Mouse (Mus musculus) midbrain, embryonic 12.5 days (tissue): Measurements from ENCODE around the gene Tmem40. TPM values are rescaled to one million over a fixed set of nuclear protein-coding genes. Genes with fewer than 3 reads are reported as not detected.

Source experiments
- ATAC-seq: fragments of 200-750 bp; cut with Nextera tagmentation; 2 replicates; pipeline ENCODE4 v1.8.0; 2017; ENCODE audit warnings: low read depth, moderate TSS enrichment, moderate library complexity; ENCODE audit not compliant: low FRiP score
- H3K27ac ChIP-seq: fragments of 300-500 bp; sonication (generic); replicated peaks from 2 replicates; pipeline ENCODE4 v1.5.1; 2016; ENCODE audit warnings: mild to moderate bottlenecking
- H3K27me3 ChIP-seq: fragments of 300-500 bp; sonication (generic); 2 replicates; pipeline ENCODE4 v1.6.1; 2016; ENCODE audit warnings: mild to moderate bottlenecking
- H3K36me3 ChIP-seq: fragments of 300-500 bp; sonication (generic); 2 replicates; pipeline ENCODE4 v1.6.1; 2016
- H3K4me1 ChIP-seq: fragments of 300-500 bp; sonication (generic); 2 replicates; pipeline ENCODE4 v1.6.1; 2016
- H3K4me2 ChIP-seq: fragments of 300-500 bp; sonication (generic); replicated peaks from 2 replicates; pipeline ENCODE4 v1.6.1; 2016; ENCODE audit warnings: mild to moderate bottlenecking, moderate library complexity
- H3K4me3 ChIP-seq: fragments of 300-500 bp; sonication (generic); 2 replicates; pipeline ENCODE4 v1.5.1; 2016; ENCODE audit warnings: mild to moderate bottlenecking
- H3K9ac ChIP-seq: fragments of 300-500 bp; sonication (generic); replicated peaks from 2 replicates; pipeline ENCODE4 v1.6.1; 2016; ENCODE audit warnings: mild to moderate bottlenecking, moderate library complexity
- H3K9me3 ChIP-seq: fragments of 300-500 bp; sonication (generic); 2 replicates; pipeline ENCODE4 v1.6.1; 2016; ENCODE audit warnings: mild to moderate bottlenecking
- WGBS: fragments of 180-500 bp; shearing (Covaris S2); methylation state at CpG from one replicate; pipeline ENCODE4 v1.1.7; 2016; 5-methylcytosine and 5-hydroxymethylcytosine counted together
- polyA plus RNA-seq: library from polyadenylated mRNA; unstranded; fragments of >200 nt; fragmentation: Nextera tagmentation; extraction: Ambion mirVana; gene quantifications from 2 replicates; pipeline ENCODE4 v1.2.1, GENCODE M21; 2016

Gene Tmem40
- polyA plus RNA-seq, 1 experiment from 2014 or later = 1.3 TPM

DNA sequence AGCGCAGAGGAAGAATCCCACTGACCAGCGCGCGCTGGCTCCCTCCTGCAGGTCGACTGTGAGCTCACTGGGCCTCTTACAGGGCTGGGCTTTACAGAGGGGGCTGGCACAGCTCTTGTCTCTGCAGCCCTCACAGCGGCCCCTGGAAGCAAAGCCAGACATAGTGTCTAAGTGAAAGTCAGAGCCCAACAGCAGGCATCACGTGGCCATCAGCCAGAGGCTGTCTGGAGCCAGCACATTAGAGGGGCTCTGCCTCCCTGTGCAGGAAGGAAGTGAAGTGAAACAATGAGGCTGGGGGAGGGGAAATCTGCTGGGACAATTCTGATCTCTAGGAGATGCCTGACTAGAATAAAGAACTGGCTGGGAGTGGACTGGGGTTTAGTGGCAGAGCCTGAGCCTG is 2.0 kb upstream of the Tmem40 start:
- Histone ChIP-seq H3K9me3 (no peaks in the 10 kb centered on the region), H3K36me3 (no peaks in the 10 kb centered on the region), H3K4me1 (peaks cover 26% of the 10 kb centered on the region), H3K4me2 (peak overlapping the region; percentile 36), H3K27me3 (no peaks in the 10 kb centered on the region), H3K9ac (no peak overlapping the region), H3K4me3 (no peak overlapping the region), H3K27ac (peak overlapping the region; percentile 79)
- peak; percentile 90 for ATAC-seq
- 6% methylated on average over 7 of the region's 7 CpGs for WGBS

DNA sequence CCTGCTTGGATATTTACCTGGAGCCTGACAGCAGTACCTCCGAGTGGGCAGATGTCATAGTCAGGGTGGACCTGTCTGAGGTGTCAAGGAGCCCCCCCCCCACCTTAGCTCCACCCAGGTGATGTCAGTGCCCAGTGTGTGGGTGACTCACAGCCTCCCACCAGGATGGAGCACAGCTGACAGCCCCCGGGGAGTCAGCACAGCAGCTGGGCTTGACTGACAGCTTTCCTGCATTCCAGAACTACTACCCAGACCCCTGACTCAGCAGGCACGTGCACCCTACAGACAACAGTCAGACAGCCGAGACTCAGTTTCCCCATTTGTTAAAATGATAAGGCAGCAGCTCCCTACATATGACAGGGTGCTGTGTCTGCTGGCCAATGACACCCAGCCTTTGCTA is 1.2 kb downstream of the Tmem40 start:
- Histone ChIP-seq H3K4me2 (no peak overlapping the region), H3K36me3 (no peaks in the 10 kb centered on the region), H3K27ac (no peak overlapping the region), H3K27me3 (no peaks in the 10 kb centered on the region), H3K9me3 (no peaks in the 10 kb centered on the region), H3K9ac (no peak overlapping the region), H3K4me3 (no peak overlapping the region), H3K4me1 (peaks cover 26% of the 10 kb centered on the region)
- 67% methylated on average over 4 of the region's 4 CpGs for WGBS
- no peak for ATAC-seq

DNA sequence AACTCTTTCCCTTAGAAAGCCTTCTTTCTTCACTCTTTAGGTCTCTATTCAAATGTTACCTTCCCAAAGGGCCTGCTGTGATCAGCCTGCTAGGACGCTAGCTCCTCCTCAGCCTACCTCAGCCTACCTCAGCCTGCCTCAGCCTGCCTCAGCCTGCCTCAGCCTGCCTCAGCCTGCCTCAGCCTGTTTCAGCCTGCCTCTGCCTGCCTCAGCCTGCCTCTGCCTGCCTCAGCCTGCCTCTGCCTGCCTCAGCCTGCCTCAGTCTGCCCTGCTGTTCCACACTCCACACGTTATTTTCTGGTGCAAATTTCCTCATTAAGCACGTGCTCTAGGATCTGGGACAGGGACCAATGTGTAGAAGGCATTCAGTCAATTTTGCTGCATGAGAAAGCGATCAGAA is 2.1 kb downstream of the Tmem40 start:
- Histone ChIP-seq H3K27ac (no peak overlapping the region), H3K27me3 (no peaks in the 10 kb centered on the region), H3K9me3 (no peaks in the 10 kb centered on the region), H3K4me2 (no peak overlapping the region), H3K4me3 (no peak overlapping the region), H3K9ac (no peak overlapping the region), H3K4me1 (peaks cover 26% of the 10 kb centered on the region), H3K36me3 (no peaks in the 10 kb centered on the region)
- no peak for ATAC-seq
- 97% methylated on average over 4 of the region's 4 CpGs for WGBS

DNA sequence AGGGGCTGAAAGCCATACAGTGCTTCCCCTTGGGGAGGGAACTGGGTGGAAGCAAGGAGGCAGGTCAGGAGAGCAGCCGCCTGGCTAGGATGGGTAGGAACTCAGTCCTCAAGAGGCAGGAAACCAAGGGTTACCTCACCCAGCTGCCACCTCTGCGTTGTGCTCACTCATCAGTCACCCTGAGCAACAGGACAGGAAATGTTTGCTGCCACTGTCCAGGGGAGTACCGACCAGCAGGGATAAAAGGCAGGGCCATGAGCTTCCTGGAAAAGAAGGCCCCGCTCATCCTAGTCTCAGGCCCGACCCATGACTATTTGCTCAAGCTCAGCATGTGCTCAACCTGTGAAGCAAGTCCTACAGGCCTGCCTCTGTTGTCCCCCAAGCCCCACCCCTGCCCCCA is 2.7 kb downstream of the Tmem40 start:
- no peak for ATAC-seq
- 66% methylated on average over 5 of the region's 5 CpGs for WGBS
- H3K4me3 ChIP-seq = no peak overlapping the region
- H3K9ac ChIP-seq = no peak overlapping the region
- H3K36me3 ChIP-seq = no peaks in the 10 kb centered on the region
- H3K4me1 ChIP-seq = peaks cover 26% of the 10 kb centered on the region
- H3K27ac ChIP-seq = no peak overlapping the region
- no peaks in the 10 kb centered on the region for H3K9me3 ChIP-seq
- H3K4me2 ChIP-seq = no peak overlapping the region
- H3K27me3 ChIP-seq = no peaks in the 10 kb centered on the region

DNA sequence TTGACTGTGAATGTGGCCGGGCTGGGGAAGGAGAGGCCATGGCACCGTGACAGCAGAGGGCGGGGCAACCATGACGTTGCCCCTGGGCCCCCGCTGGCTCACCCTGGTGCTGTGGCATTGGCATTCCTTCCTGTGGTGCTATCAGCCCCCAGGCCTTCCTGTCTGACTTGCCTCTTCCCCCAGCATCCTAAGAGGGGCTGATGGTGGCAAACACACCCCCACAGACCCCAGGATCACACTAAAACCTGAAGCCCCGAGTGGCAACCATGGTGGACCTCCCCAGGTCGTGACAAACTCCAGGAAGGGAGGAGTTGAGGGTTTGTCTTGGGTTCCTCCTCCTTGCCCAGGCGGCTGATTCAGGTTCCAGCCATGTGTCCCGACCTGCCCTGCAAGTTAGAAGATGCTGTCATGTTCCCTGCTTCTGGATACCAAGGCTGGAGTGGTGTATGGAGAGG is 3.2 kb downstream of the Tmem40 start:
- ATAC-seq = no peak
- Histone ChIP-seq H3K9ac (no peak overlapping the region), H3K36me3 (no peaks in the 10 kb centered on the region), H3K27ac (no peak overlapping the region), H3K9me3 (no peaks in the 10 kb centered on the region), H3K4me3 (no peak overlapping the region), H3K4me1 (peaks cover 23% of the 10 kb centered on the region), H3K4me2 (no peak overlapping the region), H3K27me3 (no peaks in the 10 kb centered on the region)
- 78% methylated on average over 9 of the region's 9 CpGs for WGBS

DNA sequence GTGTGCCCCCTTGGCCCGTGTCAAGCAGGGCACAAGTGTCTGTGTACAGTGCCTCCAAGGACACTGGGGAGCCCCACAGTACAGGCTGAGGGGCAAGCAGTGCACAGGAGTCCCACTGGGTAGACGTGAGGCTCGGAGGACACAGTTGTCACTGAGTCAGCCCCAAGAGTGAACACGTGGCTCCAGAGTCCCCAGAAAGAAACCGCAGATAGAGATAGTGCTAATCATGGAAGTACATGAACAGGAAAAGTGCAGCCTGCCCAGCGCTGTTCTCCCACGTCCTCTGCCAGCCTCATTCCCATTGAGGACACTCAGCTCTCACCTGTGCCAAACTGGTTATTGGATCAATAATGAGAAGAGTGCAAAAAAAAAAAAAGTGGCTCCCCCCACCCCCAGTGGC is 6.7 kb downstream of the Tmem40 start:
- Histone ChIP-seq H3K27me3 (no peaks in the 10 kb centered on the region), H3K9me3 (no peaks in the 10 kb centered on the region), H3K4me3 (no peak overlapping the region), H3K4me1 (no peaks in the 10 kb centered on the region), H3K27ac (no peak overlapping the region), H3K9ac (no peak overlapping the region), H3K36me3 (no peaks in the 10 kb centered on the region), H3K4me2 (no peak overlapping the region)
- ATAC-seq = no peak
- WGBS = 80% methylated on average over 7 of the region's 7 CpGs

DNA sequence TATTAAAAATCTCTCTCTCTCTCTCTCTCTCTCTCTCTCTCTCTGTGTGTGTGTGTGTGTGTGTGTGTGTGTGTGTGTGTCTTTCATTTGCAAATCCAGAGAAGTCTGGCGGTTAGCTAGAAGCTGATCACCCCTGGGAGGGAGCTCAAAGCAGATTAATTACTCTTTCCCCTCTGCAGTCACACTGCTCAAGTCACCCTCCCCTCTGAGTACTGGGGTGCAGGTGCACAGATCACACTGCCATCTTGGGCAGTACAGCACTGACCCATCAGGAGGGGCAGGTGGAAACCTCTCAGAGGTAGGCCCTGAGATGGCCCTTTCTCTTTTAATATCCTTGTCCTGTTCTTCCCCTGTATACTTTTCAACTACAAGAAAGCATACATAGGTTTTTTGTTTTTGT is 15.9 kb downstream of the Tmem40 start:
- Histone ChIP-seq H3K4me2 (no peak overlapping the region), H3K27ac (no peak overlapping the region), H3K9me3 (no peaks in the 10 kb centered on the region), H3K4me1 (no peaks in the 10 kb centered on the region), H3K9ac (no peak overlapping the region), H3K4me3 (no peak overlapping the region), H3K36me3 (no peaks in the 10 kb centered on the region), H3K27me3 (no peaks in the 10 kb centered on the region)
- peak; percentile 70; the same call in 1 of the 2 replicates for ATAC-seq
- 38% methylated on average over 1 of the region's 1 CpGs for WGBS

DNA sequence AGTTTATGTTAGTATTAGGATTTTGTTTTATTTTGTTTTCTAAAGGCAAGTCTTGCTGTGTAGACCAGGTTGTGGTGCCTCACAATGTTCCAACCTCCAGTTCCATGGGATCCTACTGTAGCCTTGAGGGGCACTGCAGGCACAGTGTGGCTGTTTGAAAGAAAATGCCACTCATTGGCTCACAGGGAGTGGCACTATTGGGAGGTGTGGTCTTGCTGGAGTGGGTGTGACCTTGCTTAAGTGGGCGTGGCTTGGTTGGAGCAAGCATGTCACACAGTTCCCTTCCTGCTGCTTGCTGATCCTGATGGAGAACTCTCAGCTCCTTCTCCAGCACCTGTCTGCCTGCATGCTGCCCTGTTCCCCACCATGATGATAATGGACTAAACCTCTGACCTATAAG is 18.6 kb downstream of the Tmem40 start:
- Histone ChIP-seq H3K36me3 (no peaks in the 10 kb centered on the region), H3K4me1 (no peaks in the 10 kb centered on the region), H3K4me2 (no peak overlapping the region), H3K9ac (no peak overlapping the region), H3K4me3 (no peak overlapping the region), H3K9me3 (no peaks in the 10 kb centered on the region), H3K27me3 (no peaks in the 10 kb centered on the region), H3K27ac (no peak overlapping the region)
- WGBS = 0% methylated on average over 1 of the region's 1 CpGs
- no peak for ATAC-seq

DNA sequence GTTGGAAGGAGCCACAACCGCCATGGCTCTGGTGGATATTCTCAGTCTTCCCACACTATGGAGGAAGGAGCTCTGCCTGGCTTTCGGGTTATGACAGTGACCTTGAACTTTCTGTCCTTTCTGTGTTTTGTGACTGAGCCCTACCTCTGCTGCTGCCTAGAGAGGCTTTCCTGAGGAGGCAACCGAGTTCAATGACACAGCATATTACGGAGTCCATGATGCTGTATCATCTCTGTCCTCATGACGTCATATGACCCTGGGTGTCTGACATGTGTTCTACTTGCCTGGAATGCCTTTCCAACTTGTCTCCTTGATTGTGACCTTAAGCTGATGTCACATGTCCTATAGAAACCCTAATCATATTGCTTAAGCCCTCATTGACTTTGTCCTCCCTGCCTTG is 23.2 kb downstream of the Tmem40 start:
- Histone ChIP-seq H3K4me2 (no peak overlapping the region), H3K4me3 (no peak overlapping the region), H3K4me1 (no peaks in the 10 kb centered on the region), H3K27ac (no peak overlapping the region), H3K36me3 (no peaks in the 10 kb centered on the region), H3K9ac (no peak overlapping the region), H3K9me3 (no peaks in the 10 kb centered on the region), H3K27me3 (no peaks in the 10 kb centered on the region)
- WGBS = 91% methylated on average over 5 of the region's 5 CpGs
- no peak for ATAC-seq

DNA sequence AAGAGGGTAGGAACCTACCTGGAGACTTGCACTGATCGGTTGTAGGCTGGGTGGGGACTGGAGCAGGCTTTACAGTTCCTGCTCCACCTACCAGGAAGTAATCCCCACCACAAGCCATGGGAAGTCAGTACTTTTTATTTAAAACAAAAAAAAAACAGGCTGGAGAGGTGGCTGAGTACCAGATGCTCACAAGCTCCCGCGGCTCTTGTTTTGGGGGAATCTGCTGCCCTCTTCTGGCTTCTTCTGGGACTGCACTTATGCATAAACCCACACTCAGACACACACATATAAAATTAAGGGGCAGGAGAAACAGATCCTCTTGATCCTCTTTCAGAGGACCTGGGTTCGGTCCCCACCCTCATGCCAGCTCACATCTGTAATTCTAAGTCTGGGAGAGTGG is 27.3 kb downstream of the Tmem40 start:
- 80% methylated on average over 4 of the region's 4 CpGs for WGBS
- no peak overlapping the region for H3K4me2 ChIP-seq
- no peak for ATAC-seq
- no peak overlapping the region for H3K4me3 ChIP-seq
- H3K9me3 ChIP-seq = no peaks in the 10 kb centered on the region
- no peak overlapping the region for H3K27ac ChIP-seq
- H3K4me1 ChIP-seq = no peaks in the 10 kb centered on the region
- no peaks in the 10 kb centered on the region for H3K27me3 ChIP-seq
- H3K36me3 ChIP-seq = no peaks in the 10 kb centered on the region
- no peak overlapping the region for H3K9ac ChIP-seq

DNA sequence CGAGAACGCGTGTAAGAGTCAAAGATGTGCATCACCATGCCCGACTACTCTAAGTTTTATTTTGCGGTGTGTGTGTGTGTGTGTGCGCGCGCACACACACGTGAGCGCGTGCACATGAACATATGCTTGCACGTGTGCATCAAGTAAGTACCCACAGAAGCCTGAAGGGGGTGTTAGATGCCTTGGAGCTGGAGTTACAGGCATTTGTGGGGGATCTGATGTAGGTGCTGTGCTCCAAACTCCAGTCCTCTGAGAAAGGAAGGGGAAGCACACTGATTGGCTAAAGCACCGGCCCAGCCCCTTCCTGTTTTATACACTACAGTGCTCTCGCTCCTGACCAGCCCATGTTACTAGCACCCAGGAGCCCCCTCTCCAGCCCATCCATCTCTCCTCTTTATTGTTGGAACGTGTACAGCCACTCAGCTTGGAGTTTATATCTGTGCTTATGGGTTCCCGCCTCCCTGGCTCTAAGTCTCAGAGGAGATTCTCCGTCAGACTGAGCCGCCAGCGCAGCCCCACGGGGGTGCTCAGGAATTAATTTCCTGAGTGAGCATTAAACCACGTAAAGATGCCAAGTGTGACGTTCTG is 29.8 kb downstream of the Tmem40 start:
- Histone ChIP-seq H3K4me1 (no peaks in the 10 kb centered on the region), H3K27ac (no peak overlapping the region), H3K9ac (no peak overlapping the region), H3K4me2 (no peak overlapping the region), H3K9me3 (no peaks in the 10 kb centered on the region), H3K36me3 (no peaks in the 10 kb centered on the region), H3K27me3 (no peaks in the 10 kb centered on the region), H3K4me3 (no peak overlapping the region)
- WGBS = 80% methylated on average over 22 of the region's 22 CpGs
- ATAC-seq = no peak

DNA sequence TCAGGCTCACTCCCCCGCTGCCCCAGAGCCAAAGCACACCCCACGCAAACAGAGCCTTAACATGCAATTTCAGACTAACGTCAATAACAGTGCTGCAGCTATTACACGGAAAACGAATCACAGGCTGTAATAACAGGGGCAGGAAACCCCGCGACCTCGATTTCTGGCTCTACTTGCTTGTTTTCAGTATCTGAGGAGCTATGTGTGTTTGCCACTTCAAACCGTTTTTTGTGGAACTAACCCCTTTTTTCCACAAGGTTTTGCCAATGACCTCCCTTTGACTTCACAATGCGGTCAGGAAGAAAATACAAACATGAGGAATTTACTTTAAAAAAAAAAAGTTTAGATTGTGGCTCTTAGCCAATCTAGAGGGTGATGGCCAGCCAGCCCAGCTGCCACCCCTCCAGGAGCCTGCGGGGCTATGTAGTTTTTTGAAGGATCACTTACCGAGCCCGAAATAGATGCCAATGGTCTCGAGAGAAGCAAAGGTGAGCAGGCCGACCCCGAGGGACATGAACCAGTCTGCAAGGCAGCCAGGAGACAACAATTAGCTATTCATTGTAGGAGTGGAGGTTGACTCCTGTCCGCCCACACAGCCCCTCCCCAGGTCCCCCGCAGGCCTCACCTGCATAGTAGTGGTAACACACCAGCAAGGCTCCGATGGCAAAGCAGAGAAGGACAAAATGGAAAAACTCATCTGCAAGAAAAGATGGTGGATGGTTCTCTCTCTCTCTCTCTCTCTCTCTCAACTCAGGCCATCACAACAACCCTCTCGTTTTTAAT is 31.5 kb downstream of the Tmem40 start:
- H3K27me3 ChIP-seq = no peaks in the 10 kb centered on the region
- no peak overlapping the region for H3K9ac ChIP-seq
- no peaks in the 10 kb centered on the region for H3K4me1 ChIP-seq
- no peak overlapping the region for H3K4me2 ChIP-seq
- H3K9me3 ChIP-seq = no peaks in the 10 kb centered on the region
- no peaks in the 10 kb centered on the region for H3K36me3 ChIP-seq
- WGBS = 77% methylated on average over 20 of the region's 20 CpGs
- H3K27ac ChIP-seq = no peak overlapping the region
- H3K4me3 ChIP-seq = no peak overlapping the region
- ATAC-seq = no peak
